Mouse (Mus musculus): ENCODE results near the gene Foxb2. TPM values are rescaled to one million over a fixed set of nuclear protein-coding genes. Genes with fewer than 3 reads are reported as not detected.
"Not testable (repeated sequence)": the region's sequence is repeated elsewhere in the genome, so short reads cannot be mapped to it uniquely, and the experiment has no call there.

Foxb2 gene
- polyA plus RNA-seq, 1 experiment: not detected

DNA sequence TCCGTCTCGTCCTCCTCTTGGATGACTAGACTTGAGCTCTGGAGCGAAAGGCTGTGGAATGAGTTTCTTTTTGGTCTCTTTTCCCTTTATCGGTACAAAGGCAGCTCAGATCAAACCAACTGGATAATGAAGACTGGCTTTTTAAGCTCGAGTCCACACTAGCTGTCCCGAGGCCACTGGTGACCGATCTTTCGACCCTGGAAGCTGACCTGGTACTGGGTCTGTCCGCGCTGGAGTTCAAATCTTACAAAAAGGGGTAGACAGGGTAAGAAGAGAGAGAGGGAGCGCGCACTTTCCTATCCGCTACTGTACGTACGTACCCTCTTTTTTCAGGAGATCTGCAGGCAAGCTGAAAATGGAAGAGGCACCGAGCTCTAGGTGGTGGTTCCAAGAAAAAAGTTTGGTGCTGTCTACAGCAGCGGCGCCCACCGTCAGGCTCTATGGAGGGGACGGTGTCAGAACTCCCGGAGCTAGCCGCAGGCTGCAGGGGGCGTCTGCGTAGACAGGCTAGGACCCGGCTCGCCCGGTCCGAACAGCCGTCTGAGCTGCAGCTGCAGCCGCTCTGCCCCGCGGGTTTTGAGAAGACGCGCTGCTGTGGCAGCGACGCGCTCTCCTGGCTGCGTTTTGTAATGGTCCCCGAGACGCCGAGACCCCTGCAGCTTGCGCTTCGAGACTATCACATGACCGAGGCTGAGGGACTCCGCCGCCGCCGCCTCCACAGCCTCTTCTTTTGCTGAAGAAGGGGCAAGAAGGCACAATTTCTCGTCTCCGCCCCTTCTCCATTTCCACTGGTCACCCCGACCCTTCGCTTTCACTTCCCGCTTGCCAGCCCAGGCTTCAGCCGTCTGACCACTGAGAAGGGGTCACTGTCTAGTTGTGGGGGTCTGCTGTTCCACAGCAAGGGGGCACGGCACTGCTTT, 597 bp upstream of the Foxb2 start:
- H3K9me3 ChIP-seq (ENCODE audit: control insufficient read depth, low read length): peaks cover 6% of the 10 kb centered on the region; the same call in 1 of the 2 replicates
- no peaks in the 10 kb centered on the region for H3K4me1 ChIP-seq (ENCODE audit: control insufficient read depth)
- TF ChIP-seq GATA1 (IDR thresholded peaks at IDR 0.05; ENCODE audit: low read length): no peak
- TF ChIP-seq TAL1 (IDR thresholded peaks at IDR 0.05; ENCODE audit: low read length): no peak
- no peak overlapping the region for H3K4me3 ChIP-seq (replicated peaks)
- H3K36me3 ChIP-seq (ENCODE audit: control insufficient read depth): no peaks in the 10 kb centered on the region
- peaks cover 100% of the 10 kb centered on the region for H3K27me3 ChIP-seq (ENCODE audit: control insufficient read depth)

DNA sequence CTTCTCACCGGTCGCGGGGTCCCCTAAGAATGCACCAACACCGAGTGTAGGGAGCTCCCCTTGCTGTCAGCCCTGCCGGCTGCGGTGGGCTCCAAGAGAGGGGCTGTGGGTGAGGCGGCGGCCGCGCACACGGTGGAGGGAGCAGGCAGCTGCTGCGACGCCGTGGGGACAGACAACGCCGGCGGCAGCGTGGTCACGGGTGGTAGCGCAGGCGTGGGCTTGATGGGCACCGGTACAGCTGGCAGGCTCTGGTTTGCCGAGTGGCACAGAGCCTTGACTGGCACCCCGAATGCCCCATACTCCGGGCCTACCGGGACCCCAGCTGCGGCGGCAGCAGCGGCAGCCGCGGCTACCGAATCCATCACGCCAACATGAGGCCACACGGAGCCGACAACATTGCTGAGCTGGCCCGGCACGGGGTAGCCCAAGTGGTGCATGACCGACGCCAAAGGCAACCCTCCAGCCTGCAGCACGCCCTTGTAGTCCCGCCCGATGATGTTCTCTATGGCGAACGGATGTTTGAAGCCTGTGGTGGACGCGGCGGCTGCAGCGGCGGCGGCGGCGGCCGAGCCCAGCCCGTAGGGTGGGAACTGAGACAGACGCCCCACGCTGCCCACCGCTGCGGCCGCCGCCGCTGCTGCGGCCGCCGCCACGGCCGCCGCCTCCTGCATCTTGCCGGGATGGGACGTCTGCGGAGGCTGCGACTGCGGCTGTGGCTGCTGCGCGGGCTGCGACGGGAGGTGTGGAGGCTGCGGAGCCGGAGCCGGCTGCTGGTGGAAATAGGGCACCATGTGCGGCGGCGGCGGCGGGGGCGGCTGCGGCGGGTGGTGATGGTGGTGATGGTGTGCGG, 1.0 kb downstream of the Foxb2 start:
- H3K4me1 ChIP-seq (ENCODE audit: control insufficient read depth): no peaks in the 10 kb centered on the region
- peaks cover 100% of the 10 kb centered on the region for H3K27me3 ChIP-seq (ENCODE audit: control insufficient read depth)
- H3K9me3 ChIP-seq (ENCODE audit: control insufficient read depth, low read length): peaks cover 6% of the 10 kb centered on the region; the same call in 1 of the 2 replicates
- no peak overlapping the region for H3K4me3 ChIP-seq (replicated peaks)
- H3K36me3 ChIP-seq (ENCODE audit: control insufficient read depth): no peaks in the 10 kb centered on the region
- no peak for TF ChIP-seq TAL1 (IDR thresholded peaks at IDR 0.05; ENCODE audit: low read length)

DNA sequence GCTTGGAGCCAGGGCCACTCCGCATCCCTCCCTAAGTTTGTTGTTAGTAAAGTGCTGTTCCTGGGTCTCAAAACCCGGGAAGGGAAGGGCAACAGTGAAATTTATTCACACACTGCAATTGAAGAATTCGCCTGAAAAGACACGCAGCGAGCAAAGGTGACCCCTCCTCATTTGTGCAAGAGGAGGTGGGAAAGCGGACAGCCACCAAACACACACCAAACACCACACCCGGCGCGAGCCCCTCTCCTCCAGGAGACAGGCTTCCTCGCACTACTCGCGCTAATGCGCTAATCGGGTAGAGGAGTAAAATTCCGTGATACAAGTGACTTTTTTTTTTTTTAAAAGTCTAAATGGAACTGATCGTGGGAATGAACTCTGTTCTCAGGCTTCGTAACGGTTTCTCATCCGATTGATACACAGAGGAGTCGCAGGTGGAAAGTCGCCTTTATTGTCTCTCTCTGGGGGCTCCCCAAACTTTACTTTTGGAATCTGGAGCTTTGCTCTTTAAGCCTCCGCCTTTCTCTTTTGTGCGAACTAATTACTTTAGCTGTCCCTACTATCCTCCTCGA, 2.3 kb downstream of the Foxb2 start:
- Histone ChIP-seq H3K4me3 (replicated peaks) (no peak overlapping the region), H3K36me3 (ENCODE audit: control insufficient read depth) (no peaks in the 10 kb centered on the region)

DNA sequence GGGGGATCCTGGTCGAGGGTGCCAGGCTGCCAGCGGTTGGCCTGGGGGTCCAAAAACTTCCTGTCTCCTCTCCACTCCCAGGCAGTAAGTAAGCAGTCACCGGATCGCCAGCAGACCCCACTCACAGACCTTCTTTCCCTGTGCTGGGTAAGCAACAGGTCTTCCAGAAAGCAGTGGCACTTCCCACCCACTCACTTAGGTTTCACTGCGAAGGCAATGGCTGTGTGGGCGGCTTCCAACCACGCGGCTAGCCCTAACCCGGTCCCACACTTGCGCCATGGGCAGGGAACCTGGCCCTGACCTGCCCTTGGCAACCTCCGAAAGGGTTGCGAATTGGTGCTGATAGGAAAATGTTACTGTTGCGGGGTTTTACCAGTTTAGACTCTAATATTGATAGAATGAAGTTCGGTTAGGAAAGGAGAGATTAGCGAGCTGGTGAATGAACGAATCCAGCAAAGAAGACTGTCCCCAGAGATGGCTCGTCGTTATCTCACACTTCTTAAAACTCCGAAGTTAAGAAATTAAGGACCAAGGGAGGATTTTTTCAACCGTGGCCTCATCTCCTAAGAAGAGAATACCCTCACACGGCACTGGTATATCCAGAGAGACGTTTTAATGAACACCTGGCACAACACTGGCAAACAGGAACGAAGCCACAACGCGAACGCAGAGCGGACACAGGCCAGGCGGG, 3.0 kb downstream of the Foxb2 start:
- Histone ChIP-seq H3K4me1 (ENCODE audit: control insufficient read depth) (no peaks in the 10 kb centered on the region), H3K27me3 (ENCODE audit: control insufficient read depth) (peaks cover 89% of the 10 kb centered on the region)
- TF ChIP-seq TAL1 (IDR thresholded peaks at IDR 0.05; ENCODE audit: low read length) (no peak), GATA1 (IDR thresholded peaks at IDR 0.05; ENCODE audit: low read length) (no peak)

More for the DNA sequence above, 2.3 kb downstream of the Foxb2 start:
- peaks cover 95% of the 10 kb centered on the region for H3K27me3 ChIP-seq (ENCODE audit: control insufficient read depth)
- H3K9me3 ChIP-seq (ENCODE audit: control insufficient read depth, low read length): peaks cover 6% of the 10 kb centered on the region; the same call in 1 of the 2 replicates
- no peak for TF ChIP-seq GATA1 (IDR thresholded peaks at IDR 0.05; ENCODE audit: low read length)
- no peak for TF ChIP-seq TAL1 (IDR thresholded peaks at IDR 0.05; ENCODE audit: low read length)
- H3K4me1 ChIP-seq (ENCODE audit: control insufficient read depth): no peaks in the 10 kb centered on the region

DNA sequence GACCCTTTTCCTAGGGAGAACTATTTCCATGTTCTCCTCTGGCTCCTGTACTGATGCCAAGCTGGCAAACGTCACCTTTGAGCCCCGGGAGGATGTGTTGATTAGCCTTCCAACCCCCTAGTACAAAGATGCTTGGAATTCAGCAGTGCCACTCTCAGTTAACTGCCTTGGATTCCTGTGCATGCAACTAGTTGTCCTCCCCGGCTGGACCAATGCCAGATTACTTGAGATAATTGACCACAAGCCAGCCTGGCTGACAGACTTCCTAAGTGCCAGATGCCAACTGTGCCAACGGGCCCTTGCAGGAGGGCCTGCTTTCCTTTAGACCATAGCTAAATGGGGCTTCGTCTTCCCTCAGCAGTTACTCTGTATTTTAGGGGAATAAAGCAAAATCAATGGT, 5.1 kb downstream of the Foxb2 start:
- Histone ChIP-seq H3K27me3 (ENCODE audit: control insufficient read depth) (peaks cover 67% of the 10 kb centered on the region), H3K36me3 (ENCODE audit: control insufficient read depth) (no peaks in the 10 kb centered on the region)

More for the DNA sequence above, 3.0 kb downstream of the Foxb2 start:
- no peaks in the 10 kb centered on the region for H3K36me3 ChIP-seq (ENCODE audit: control insufficient read depth)
- peaks cover 6% of the 10 kb centered on the region; the same call in 1 of the 2 replicates for H3K9me3 ChIP-seq (ENCODE audit: control insufficient read depth, low read length)
- no peak overlapping the region for H3K4me3 ChIP-seq (replicated peaks)

DNA sequence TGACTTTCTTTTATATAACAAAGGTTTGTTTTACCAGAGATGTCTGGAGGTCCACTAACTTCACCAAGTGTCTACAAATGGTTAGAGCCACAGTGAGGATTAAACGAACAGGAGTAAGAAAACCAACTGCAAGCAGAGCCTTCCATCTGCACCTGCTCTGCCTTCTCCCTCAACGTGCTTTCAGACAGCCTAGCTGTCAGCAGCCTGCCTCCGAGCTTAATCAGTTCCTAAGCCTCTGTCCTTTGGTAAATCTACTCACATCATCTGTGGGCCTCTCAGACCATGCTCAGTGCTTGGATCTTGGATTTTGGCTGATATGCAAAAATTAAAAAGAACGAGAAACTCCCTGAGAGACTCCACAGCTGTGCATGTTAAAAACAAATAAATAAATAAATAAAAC, 15.0 kb downstream of the Foxb2 start:
- H3K36me3 ChIP-seq (ENCODE audit: control insufficient read depth): no peaks in the 10 kb centered on the region
- TF ChIP-seq GATA1 (IDR thresholded peaks at IDR 0.05; ENCODE audit: low read length): no peak
- no peak for TF ChIP-seq TAL1 (IDR thresholded peaks at IDR 0.05; ENCODE audit: low read length)
- no peaks in the 10 kb centered on the region for H3K4me1 ChIP-seq (ENCODE audit: control insufficient read depth)
- H3K4me3 ChIP-seq (replicated peaks): no peak overlapping the region
- H3K9me3 ChIP-seq (ENCODE audit: control insufficient read depth, low read length): no peaks in the 10 kb centered on the region
- H3K27me3 ChIP-seq (ENCODE audit: control insufficient read depth): no peaks in the 10 kb centered on the region

More for the DNA sequence above, 5.1 kb downstream of the Foxb2 start:
- H3K9me3 ChIP-seq (ENCODE audit: control insufficient read depth, low read length): peaks cover 6% of the 10 kb centered on the region; the same call in 1 of the 2 replicates
- H3K4me1 ChIP-seq (ENCODE audit: control insufficient read depth): no peaks in the 10 kb centered on the region
- no peak overlapping the region for H3K4me3 ChIP-seq (replicated peaks)
- TF ChIP-seq TAL1 (IDR thresholded peaks at IDR 0.05; ENCODE audit: low read length) (no peak), GATA1 (IDR thresholded peaks at IDR 0.05; ENCODE audit: low read length) (no peak)

DNA sequence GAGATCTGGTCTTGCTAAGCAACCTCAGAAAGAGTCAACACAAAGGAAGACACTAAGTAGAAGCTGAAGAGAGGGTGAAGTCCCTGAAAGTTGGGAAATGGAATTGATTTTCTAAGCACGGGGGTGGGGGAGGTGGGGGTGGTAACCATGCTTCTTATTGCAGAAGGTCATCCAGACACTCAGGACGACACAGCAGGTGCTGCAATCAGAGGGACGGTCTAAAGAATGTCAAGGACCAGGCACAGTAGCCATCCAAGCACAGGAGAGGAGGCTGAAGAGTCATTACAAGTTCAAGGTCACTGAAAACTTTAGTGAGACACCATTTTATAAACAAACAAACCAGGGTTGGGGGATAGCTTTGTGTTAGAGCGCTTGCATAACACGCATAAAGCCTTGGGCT, 16.9 kb downstream of the Foxb2 start:
- no peaks in the 10 kb centered on the region for H3K9me3 ChIP-seq (ENCODE audit: control insufficient read depth, low read length)
- H3K27me3 ChIP-seq (ENCODE audit: control insufficient read depth): no peaks in the 10 kb centered on the region
- no peak overlapping the region for H3K4me3 ChIP-seq (replicated peaks)
- H3K4me1 ChIP-seq (ENCODE audit: control insufficient read depth): no peaks in the 10 kb centered on the region
- no peak for TF ChIP-seq GATA1 (IDR thresholded peaks at IDR 0.05; ENCODE audit: low read length)
- no peak for TF ChIP-seq TAL1 (IDR thresholded peaks at IDR 0.05; ENCODE audit: low read length)
- no peaks in the 10 kb centered on the region for H3K36me3 ChIP-seq (ENCODE audit: control insufficient read depth)

DNA sequence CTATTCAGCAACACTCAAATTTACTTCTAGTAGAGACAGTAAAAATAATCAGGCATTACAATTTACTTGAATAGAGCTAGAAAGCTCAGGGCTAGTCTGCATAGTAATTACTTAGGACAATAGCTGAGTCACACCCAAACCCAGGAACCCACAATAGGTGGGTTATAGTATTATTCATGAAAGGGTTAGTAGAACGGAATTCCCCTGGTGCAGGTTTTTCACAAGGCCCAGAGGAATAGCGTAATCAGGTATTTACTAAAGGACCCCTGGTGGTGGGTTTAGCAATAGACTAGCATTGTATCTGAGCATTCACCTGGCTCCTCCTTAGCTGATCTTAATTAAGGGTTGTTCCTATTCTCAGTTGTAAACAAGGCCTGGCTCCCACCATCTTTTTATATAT, 29.5 kb downstream of the Foxb2 start:
- not testable (repeated sequence) for H3K36me3 ChIP-seq (ENCODE audit: control insufficient read depth); H3K4me1 ChIP-seq (ENCODE audit: control insufficient read depth); H3K4me3 ChIP-seq (replicated peaks); H3K9me3 ChIP-seq (ENCODE audit: control insufficient read depth, low read length); H3K27me3 ChIP-seq (ENCODE audit: control insufficient read depth)

Data from erythroblast, embryonic 14.5 days (primary cell).